Mouse (Mus musculus) kidney, postnatal 0 days (tissue): ENCODE measurements around the gene Sspo. TPM values are rescaled to one million over a fixed set of nuclear protein-coding genes. Genes with fewer than 3 reads are reported as not detected.

Experiments used
- ATAC-seq: fragments of 200-750 bp; cut with Nextera tagmentation; replicated peaks from 2 replicates; pipeline ENCODE4 v1.8.0; 2017; ENCODE audit warnings: low read depth, moderate number of reproducible peaks, moderate TSS enrichment, moderate library complexity; ENCODE audit not compliant: low FRiP score
- DNase-seq: peaks from one replicate; pipeline ENCODE4 v3.0.0-alpha.2; 2016; ENCODE audit warnings: low spot score
- H3K27ac ChIP-seq: fragments of 300-500 bp; sonication (generic); 2 replicates; pipeline ENCODE4 v1.5.1; 2014; ENCODE audit warnings: mild to moderate bottlenecking
- H3K27me3 ChIP-seq: fragments of 300-500 bp; sonication (generic); 2 replicates; pipeline ENCODE4 v1.6.1; 2014; ENCODE audit warnings: low read length, mixed read lengths; ENCODE audit not compliant: insufficient read depth
- H3K36me3 ChIP-seq: fragments of 300-500 bp; sonication (generic); 2 replicates; pipeline ENCODE4 v1.6.1; 2014; ENCODE audit warnings: low read length, mixed read lengths; ENCODE audit not compliant: insufficient read depth
- H3K4me1 ChIP-seq: fragments of 300-500 bp; sonication (generic); replicated peaks from 2 replicates; pipeline ENCODE4 v1.6.1; 2014; ENCODE audit warnings: antibody characterized with exemption, low read length, mixed read lengths; ENCODE audit not compliant: insufficient read depth
- H3K4me2 ChIP-seq: fragments of 300-500 bp; sonication (generic); 2 replicates; pipeline ENCODE4 v1.6.1; 2014; ENCODE audit warnings: mild to moderate bottlenecking, low read length, moderate library complexity, mixed read lengths
- H3K4me3 ChIP-seq: fragments of 300-500 bp; sonication (generic); replicated peaks from 2 replicates; pipeline ENCODE4 v1.5.1; 2014; ENCODE audit warnings: low read depth, low read length
- H3K9ac ChIP-seq: fragments of 300-500 bp; sonication (generic); 2 replicates; pipeline ENCODE4 v1.6.1; 2014; ENCODE audit warnings: low read depth, low read length
- H3K9me3 ChIP-seq: fragments of 300-500 bp; sonication (generic); replicated peaks from 2 replicates; pipeline ENCODE4 v1.6.1; 2016; ENCODE audit warnings: low read length, inconsistent platforms, mixed read lengths
- CTCF ChIP-seq: IDR thresholded peaks from 2 replicates; pipeline ENCODE4 v1.5.1; 2016; ENCODE audit warnings: antibody characterized with exemption, low read depth, mild to moderate bottlenecking, moderate library complexity
- WGBS: fragments of 180-500 bp; shearing (Covaris S2); extraction: QIAGEN DNeasy Blood & Tissue Kit; methylation state at CpG from one replicate; pipeline ENCODE4 v1.1.7; 2014; 5-methylcytosine and 5-hydroxymethylcytosine counted together
- polyA plus RNA-seq: library from polyadenylated mRNA; unstranded; fragments of >200 nt; fragmentation: Nextera tagmentation; extraction: Ambion mirVana; gene quantifications from 2 replicates; pipeline ENCODE4 v1.2.1, GENCODE M21; 2015

Sspo gene
- polyA plus RNA-seq, 1 experiment from 2014 or later: 0.64 TPM

GRCm38 (mm10) chr6:48434651-48435050, 13.4 kb upstream of the Sspo start:
- TF ChIP-seq CTCF: no peak
- Histone ChIP-seq H3K4me3 (no peak overlapping the region), H3K4me2 (no peak overlapping the region), H3K36me3 (peaks cover 20% of the 10 kb centered on the region), H3K4me1 (peaks cover 31% of the 10 kb centered on the region), H3K9ac (no peak overlapping the region), H3K9me3 (no peaks in the 10 kb centered on the region), H3K27me3 (no peaks in the 10 kb centered on the region), H3K27ac (peak overlapping the region; percentile 77)
- 0 out of 2 replicates have a peak, but pooled peaks have one; percentile 17 for ATAC-seq
- 60% methylated on average over 6 of the region's 6 CpGs for WGBS
- no peak for DNase-seq

- DNase-seq (no peak), ATAC-seq (no peak)
- peaks cover 36% of the 10 kb centered on the region for H3K4me1 ChIP-seq
These were observed 12.9 kb upstream of the Sspo start for GRCm38 (mm10) chr6:48435111-48435510.

GRCm38 (mm10) chr6:48435706-48436349, 12.2 kb upstream of the Sspo start:
- Histone ChIP-seq H3K9ac (no peak overlapping the region), H3K4me1 (peaks cover 41% of the 10 kb centered on the region), H3K36me3 (peaks cover 20% of the 10 kb centered on the region), H3K4me2 (no peak overlapping the region), H3K27ac (peak overlapping the region; percentile 38; the same call in 1 of the 2 replicates), H3K4me3 (no peak overlapping the region), H3K9me3 (no peaks in the 10 kb centered on the region), H3K27me3 (no peaks in the 10 kb centered on the region)
- WGBS: 66% methylated on average over 5 of the region's 5 CpGs
- ATAC-seq (0 out of 2 replicates have a peak, but pooled peaks have one; percentile 14), DNase-seq (no peak)
- no peak for TF ChIP-seq CTCF

More at GRCm38 (mm10) chr6:48435111-48435510, 12.9 kb upstream of the Sspo start:
- Histone ChIP-seq H3K9me3 (no peaks in the 10 kb centered on the region), H3K4me3 (no peak overlapping the region), H3K27ac (peak overlapping the region; percentile 77), H3K36me3 (peaks cover 20% of the 10 kb centered on the region), H3K4me2 (no peak overlapping the region), H3K27me3 (no peaks in the 10 kb centered on the region), H3K9ac (no peak overlapping the region)
- no peak for TF ChIP-seq CTCF
- WGBS: 33% methylated on average over 5 of the region's 5 CpGs

- WGBS: 81% methylated on average over 35 of the region's 35 CpGs
- no peaks in the 10 kb centered on the region for H3K27me3 ChIP-seq
- DNase-seq: no peak
- no peak overlapping the region for H3K27ac ChIP-seq
- no peak for TF ChIP-seq CTCF
- no peak overlapping the region for H3K4me3 ChIP-seq
- H3K9ac ChIP-seq: no peak overlapping the region
- ATAC-seq: no peak
- peaks cover 30% of the 10 kb centered on the region for H3K36me3 ChIP-seq
- H3K4me1 ChIP-seq: peaks cover 44% of the 10 kb centered on the region
- no peak overlapping the region for H3K4me2 ChIP-seq
- H3K9me3 ChIP-seq: no peaks in the 10 kb centered on the region
These were observed 10.2 kb upstream of the Sspo start for GRCm38 (mm10) chr6:48437679-48438376.

- ATAC-seq (no peak), DNase-seq (no peak)
- Histone ChIP-seq H3K4me1 (peaks cover 45% of the 10 kb centered on the region), H3K9me3 (no peaks in the 10 kb centered on the region), H3K4me3 (no peak overlapping the region), H3K27me3 (no peaks in the 10 kb centered on the region), H3K36me3 (peaks cover 30% of the 10 kb centered on the region), H3K27ac (no peak overlapping the region), H3K9ac (no peak overlapping the region), H3K4me2 (no peak overlapping the region)
- TF ChIP-seq CTCF: no peak
- WGBS: 59% methylated on average over 55 of the region's 55 CpGs
These were observed 9.4 kb upstream of the Sspo start for GRCm38 (mm10) chr6:48438475-48439125.

- DNase-seq: no peak
- TF ChIP-seq CTCF: no peak
- Histone ChIP-seq H3K9me3 (no peaks in the 10 kb centered on the region), H3K4me1 (peaks cover 50% of the 10 kb centered on the region), H3K36me3 (peaks cover 30% of the 10 kb centered on the region), H3K27me3 (no peaks in the 10 kb centered on the region), H3K9ac (no peak overlapping the region), H3K4me3 (no peak overlapping the region), H3K4me2 (no peak overlapping the region), H3K27ac (peak overlapping the region; percentile 71; the same call in 1 of the 2 replicates)
- ATAC-seq: no peak
These were observed 8.4 kb upstream of the Sspo start for GRCm38 (mm10) chr6:48439654-48440053.
